Mouse (Mus musculus): ENCODE data around the gene Arl6ip5. TPM values are rescaled to one million over a fixed set of nuclear protein-coding genes. Genes with fewer than 3 reads are reported as not detected.

Arl6ip5 gene
- 6.5 and 41.0 TPM in 2 replicates for polyA plus RNA-seq (2012; ENCODE audit: low replicate concordance)

DNA sequence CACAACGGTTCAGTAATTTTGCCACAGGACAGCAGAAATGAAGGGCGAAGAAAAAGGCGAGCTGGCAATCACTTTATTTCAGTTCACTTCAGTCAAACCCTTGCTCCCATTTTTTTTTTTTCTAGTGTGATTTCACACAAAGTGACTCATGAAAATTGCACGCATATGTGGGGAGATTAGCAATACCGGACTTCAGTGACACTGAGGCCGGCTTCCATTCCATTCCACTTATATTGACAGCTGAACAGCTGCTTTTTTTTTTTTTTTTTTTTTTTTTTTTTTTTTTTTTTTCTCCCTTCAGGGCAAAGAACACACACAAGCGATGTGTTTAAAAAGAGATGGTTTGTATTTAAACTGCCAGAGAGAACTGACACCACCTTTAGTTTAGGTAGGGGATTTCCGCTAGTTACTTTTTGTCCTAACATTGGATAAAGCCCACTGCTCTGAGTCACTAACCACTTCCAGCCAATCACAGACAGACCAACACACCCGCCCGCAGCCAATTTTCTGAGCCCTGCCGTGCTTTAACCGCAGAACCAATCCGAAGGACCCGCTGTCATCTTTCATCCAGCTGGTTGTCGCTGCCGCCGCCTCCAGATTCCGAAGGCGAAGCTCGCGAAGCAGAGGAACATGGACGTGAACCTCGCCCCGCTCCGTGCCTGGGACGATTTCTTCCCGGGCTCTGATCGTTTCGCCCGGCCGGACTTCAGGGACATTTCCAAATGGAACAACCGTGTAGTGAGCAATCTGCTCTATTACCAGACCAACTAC is at the start of gene Arl6ip5:
Arl6ip5 (plus strand) TSS at position 499 of the 771 bp plus-strand sequence.

DNA sequence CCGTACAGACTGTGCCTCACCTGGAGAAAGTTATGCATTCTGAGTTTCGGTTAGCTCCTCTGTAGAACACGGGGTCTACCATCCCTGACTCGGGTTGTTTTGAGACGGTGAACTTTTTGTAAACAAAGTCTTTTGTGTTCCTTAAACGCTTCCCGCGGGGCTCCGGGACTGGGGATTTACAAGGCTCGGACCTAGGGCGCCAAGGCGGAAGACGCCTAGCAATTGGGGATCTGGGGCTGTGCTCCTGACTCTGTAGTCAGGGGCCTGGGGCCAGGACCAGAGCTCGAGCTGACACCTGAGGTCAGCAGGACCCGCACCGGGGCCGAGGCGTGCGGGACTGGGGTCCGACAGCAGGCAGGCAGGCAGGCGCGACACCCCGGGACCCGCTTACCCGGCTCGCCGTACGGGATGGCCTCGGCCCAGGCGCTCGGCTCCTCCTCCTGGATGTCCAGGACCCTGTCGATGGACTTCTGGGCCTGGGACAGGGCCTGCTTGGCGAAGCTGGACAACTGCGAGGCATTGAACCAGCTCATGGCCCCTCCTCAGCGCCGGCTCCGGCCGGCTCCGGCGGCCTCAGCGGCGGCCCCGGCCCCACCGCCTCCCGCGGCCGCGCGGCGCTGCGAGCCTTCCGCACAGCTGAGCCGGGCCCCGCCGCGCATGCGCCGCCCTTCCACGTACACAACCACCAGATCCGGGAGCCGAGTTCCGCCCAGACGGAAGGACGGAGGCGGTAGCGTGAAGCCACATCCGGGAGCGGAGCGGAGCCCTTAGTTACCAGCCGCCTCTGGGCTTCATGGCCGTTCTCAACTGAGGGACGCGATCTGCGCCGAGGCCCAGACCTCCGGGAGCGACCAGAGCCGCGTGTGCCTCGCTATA is 31.8 kb upstream of the Arl6ip5 start, which contains the start of gene Tmf1:
Tmf1 (minus strand) TSS at position 632 of the 876 bp plus-strand sequence.

DNA sequence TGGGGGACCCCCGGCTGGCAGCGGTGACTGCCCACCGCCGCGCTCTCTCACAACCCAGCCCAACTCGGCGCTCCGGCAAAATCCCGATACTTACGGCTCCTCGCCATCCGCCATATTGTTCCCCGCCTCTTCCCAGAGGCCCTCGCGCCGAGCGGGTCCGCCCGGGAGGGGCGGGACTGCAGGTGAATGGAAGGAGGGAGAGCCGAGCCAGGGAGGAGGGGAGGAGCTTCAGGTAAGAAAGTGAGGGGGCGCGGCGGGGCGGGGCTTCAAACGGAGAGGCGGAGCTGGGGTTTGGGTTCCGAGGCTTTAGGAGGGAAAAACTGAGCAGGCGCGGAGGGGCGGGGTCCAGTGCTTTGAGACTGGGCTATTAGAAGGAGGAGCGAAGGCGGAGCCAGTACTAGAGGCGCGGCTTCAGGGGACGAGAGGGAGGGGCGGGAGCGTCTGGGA is 5.0 kb upstream of the Arl6ip5 start, which contains the start of gene Uba3:
Uba3 (minus strand) TSS at position 209 of the 447 bp plus-strand sequence.

DNA sequence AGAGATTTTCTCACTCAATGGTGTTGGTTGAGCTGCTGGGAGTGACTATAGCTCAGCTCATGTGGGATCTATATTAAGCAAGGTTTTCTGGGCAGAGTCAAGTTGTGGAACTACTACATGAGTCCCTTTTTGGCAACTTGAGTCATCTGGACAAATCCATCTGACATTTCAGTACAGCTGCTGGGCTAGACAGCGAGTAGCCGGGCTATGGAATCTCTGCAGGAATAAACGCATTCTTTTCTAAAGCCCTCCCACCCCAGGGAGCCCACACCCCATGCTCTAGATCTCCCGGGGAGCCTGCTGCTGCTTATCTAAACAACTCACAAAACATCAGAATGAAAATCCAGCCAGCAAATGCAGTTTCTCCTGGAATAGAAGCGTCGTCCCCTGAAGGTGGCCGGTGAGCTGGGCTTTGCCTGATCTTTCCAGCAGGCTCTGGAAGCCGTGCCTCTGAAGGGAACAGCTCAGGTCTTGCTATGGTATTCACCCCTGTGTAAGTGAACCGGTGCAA is 42.3 kb downstream of the Arl6ip5 start, which contains the start of gene Lmod3:
Lmod3 (minus strand) TSS at position 49 of the 511 bp plus-strand sequence.

Other genes starting within 250 kb of the Arl6ip5 start
- not detected in 2 replicates for gene Fam19a4, start 150.3 kb upstream of the Arl6ip5 start, polyA plus RNA-seq (2012; ENCODE audit: low replicate concordance)
- gene Eogt, start 61.5 kb upstream of the Arl6ip5 start, polyA plus RNA-seq (2012; ENCODE audit: low replicate concordance) = 0.47 and 2.3 TPM in 2 replicates
- 5.3 and 10.3 TPM in 2 replicates for gene Tmf1, start 31.6 kb upstream of the Arl6ip5 start, polyA plus RNA-seq (2012; ENCODE audit: low replicate concordance)
- gene Uba3, start 5.0 kb upstream of the Arl6ip5 start, polyA plus RNA-seq (2012; ENCODE audit: low replicate concordance) = 20.6 and 22.9 TPM in 2 replicates
- gene Lmod3, start 42.1 kb downstream of the Arl6ip5 start, polyA plus RNA-seq (2012; ENCODE audit: low replicate concordance) = not detected in 2 replicates

All from leukemia stem cell, adult 10-12 weeks (primary cell).